Mouse (Mus musculus) sigmoid colon, adult 10 weeks (tissue): ENCODE results near the gene Taf9b. TPM values are rescaled to one million over a fixed set of nuclear protein-coding genes. Genes with fewer than 3 reads are reported as not detected.

Source experiments
- polyA plus RNA-seq: library from polyadenylated mRNA; stranded (reverse); fragments of 350-450 nt; fragmentation: Illumina TruSeq; extraction: RNeasy Lipid Tissue Mini Kit (QIAGEN cat#74804); gene quantifications from one replicate; pipeline ENCODE4 v1.2.3, GENCODE M21; 2014; ENCODE audit warnings: low read depth, low replicate concordance

The Taf9b gene
- 35.6 TPM for polyA plus RNA-seq

DNA sequence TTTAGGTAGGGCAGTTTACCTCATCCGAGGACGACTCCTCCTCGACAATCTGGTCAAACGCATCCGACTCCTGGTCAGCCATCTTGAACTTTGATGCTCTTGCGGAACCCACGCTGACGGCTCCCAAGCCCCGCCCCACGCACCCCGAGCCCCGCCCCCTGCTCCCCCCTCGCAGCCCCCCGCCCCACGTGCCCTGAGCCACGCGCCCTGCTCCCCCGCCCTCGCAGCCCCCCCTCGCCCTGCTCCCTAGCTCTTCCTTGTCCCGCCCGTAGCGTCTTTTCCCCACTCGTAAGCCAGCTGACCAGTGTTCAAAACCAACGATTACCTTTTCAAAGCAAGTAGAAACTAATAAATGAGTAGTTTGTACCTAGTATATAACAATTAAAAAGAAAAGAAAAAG is at the start of gene Taf9b:
TSS of gene Taf9b (minus strand) at position 101 of the 400 bp plus-strand sequence.

GRCm38 (mm10) chrX:106255276-106255675 is 34.3 kb upstream of the Taf9b start, which contains the start of gene Fnd3c2:
TSS of gene Fnd3c2 (minus strand) at chrX:106255376.

GRCm38 (mm10) chrX:106186713-106187649 is 34.0 kb downstream of the Taf9b start, which contains the start of gene Pgk1:
TSS of gene Pgk1 (plus strand) at chrX:106187100.

Other genes with a start within 250 kb of the Taf9b start
- gene Magt1, start 209.3 kb downstream of the Taf9b start, polyA plus RNA-seq = 151 TPM
- gene Cox7b, start 205.5 kb downstream of the Taf9b start, polyA plus RNA-seq = 1,901 TPM
- gene Atp7a, start 193.9 kb downstream of the Taf9b start, polyA plus RNA-seq = 62.9 TPM
- gene Tlr13, start 78.0 kb downstream of the Taf9b start, polyA plus RNA-seq = 7.8 TPM
- 215 TPM for gene Pgk1, start 34.1 kb downstream of the Taf9b start, polyA plus RNA-seq
- not detected for gene Fnd3c2, start 34.2 kb upstream of the Taf9b start, polyA plus RNA-seq